Mouse (Mus musculus) spleen, postnatal 36 days (tissue): ENCODE data around the gene Zswim8.

ENCODE experiments used
- DNase-seq, 2 experiments: peaks; one replicate each; pipeline ENCODE4 v3.0.0; 2022; ENCODE audit warnings: low spot score in 2 of 2, mixed read lengths in 1 of 2

Zswim8 gene

GRCm38 (mm10) chr14:20771941-20772340, 64.6 kb downstream of the Zswim8 start:
- no peak for DNase-seq

GRCm38 (mm10) chr14:20772808-20773207, 65.5 kb downstream of the Zswim8 start:
- DNase-seq = no peak
